In genomic region chr9:55327234-55327615, GRCm38 (mm10) we compare ENCODE assay signal across 8 mouse cellular contexts. TPM values are rescaled to one million over a fixed set of nuclear protein-coding genes. Genes with fewer than 3 reads are reported as not detected.
A peak's percentile ranks its signal among the peaks of the same experiment; 100 is the strongest.
DNase-seq lines count a peak whose midpoint lies in the region; ATAC-seq and TF ChIP-seq lines count a peak whose summit lies in the region.

No protein-coding gene starts in this region.

- no peaks in the 10 kb centered on the region for H3K79me2 ChIP-seq in heart, adult 2 months (replicated peaks; ENCODE audit: control insufficient read depth, insufficient read depth, low read length)

- no peak for TF ChIP-seq POLR2A in heart, adult 2 months (IDR thresholded peaks at IDR 0.05; ENCODE audit: insufficient read depth, low read depth, low read length)
- no peak for TF ChIP-seq POLR2A in spleen, adult 2 months (IDR thresholded peaks at IDR 0.05; ENCODE audit: low read depth, low read length)

- DNase-seq in heart, adult 2 months, result peak in 1 of 2 experiments; percentile 11
- DNase-seq in heart, postnatal 10 days, result no peak
- peak; percentile 48 for DNase-seq in 416B (ENCODE audit: low read depth)
- peak; percentile 37 to 41 for DNase-seq in spleen, adult 2 months (ENCODE audit: low read depth in 1 of 2, low spot score in 2 of 2)
- DNase-seq in urinary bladder, adult 2 months (ENCODE audit: low spot score), result no peak

- peak overlapping the region; percentile 60 for H3K4me3 ChIP-seq in heart, adult 2 months
- H3K4me3 ChIP-seq in brown adipose tissue, adult 24 weeks (ENCODE audit: insufficient read depth, low read depth, low read length), result peak overlapping the region; percentile 65
- H3K4me3 ChIP-seq in heart, embryonic 16.5 days (ENCODE audit: low read length), result peak overlapping the region; percentile 75
- peak overlapping the region; percentile 62 for H3K4me3 ChIP-seq in liver, embryonic 15.5 days (replicated peaks)
- peak overlapping the region; percentile 53 for H3K4me3 ChIP-seq in spleen, adult 2 months (ENCODE audit: extremely low read depth, insufficient read depth, insufficient read length)

- WGBS in heart, adult 2 months, result 4% methylated on average over 13 of the region's 13 CpGs
- 1% methylated on average over 13 of the region's 13 CpGs for WGBS in heart, embryonic 16.5 days
- under 1% methylated on average over 13 of the region's 13 CpGs for WGBS in liver, embryonic 15.5 days (ENCODE audit: insufficient replicate concordance)
- under 1% methylated on average over 13 of the region's 13 CpGs for WGBS in spleen, adult 2 months

- 0 out of 2 replicates have a peak, but pooled peaks have one; percentile 2 for ATAC-seq in heart, embryonic 16.5 days (replicated peaks; ENCODE audit: extremely low read depth, insufficient read depth, low FRiP score)
- no peak for ATAC-seq in liver, embryonic 15.5 days (ENCODE audit: insufficient read depth)

- H3K27me3 ChIP-seq in heart, adult 2 months (ENCODE audit: control insufficient read depth, insufficient read depth, low read length), result peaks cover 3% of the 10 kb centered on the region; the same call in 1 of the 2 replicates
- H3K27me3 ChIP-seq in heart, embryonic 16.5 days (ENCODE audit: control insufficient read depth, insufficient read depth, low read length), result peaks cover 34% of the 10 kb centered on the region
- H3K27me3 ChIP-seq in liver, embryonic 15.5 days, result peaks cover 92% of the 10 kb centered on the region
- H3K27me3 ChIP-seq in spleen, adult 2 months (ENCODE audit: control insufficient read depth, insufficient read depth, low read length), result peaks cover 9% of the 10 kb centered on the region

- no peak overlapping the region; the same call in 1 of the 2 replicates for H3K27ac ChIP-seq in heart, adult 2 months
- H3K27ac ChIP-seq in brown adipose tissue, adult 24 weeks (replicated peaks; ENCODE audit: low read depth, low read length), result no peak overlapping the region
- H3K27ac ChIP-seq in heart, embryonic 16.5 days (ENCODE audit: low read length), result no peak overlapping the region
- H3K27ac ChIP-seq in liver, embryonic 15.5 days (replicated peaks), result no peak overlapping the region
- no peak overlapping the region for H3K27ac ChIP-seq in spleen, adult 2 months (ENCODE audit: insufficient read depth, low read length)

- no peak for TF ChIP-seq EP300 in heart, adult 2 months (IDR thresholded peaks at IDR 0.05; ENCODE audit: insufficient read depth, low read depth, low read length)

- no peaks in the 10 kb centered on the region for H3K4me1 ChIP-seq in heart, adult 2 months (ENCODE audit: control insufficient read depth, insufficient read depth, low read length)
- no peaks in the 10 kb centered on the region; the same call in 1 of the 2 replicates for H3K4me1 ChIP-seq in brown adipose tissue, adult 24 weeks (ENCODE audit: control insufficient read depth, insufficient read depth, insufficient read length, low read length)
- peaks cover 9% of the 10 kb centered on the region for H3K4me1 ChIP-seq in heart, embryonic 16.5 days (ENCODE audit: control insufficient read depth, insufficient read depth, low read length)
- H3K4me1 ChIP-seq in liver, embryonic 15.5 days (replicated peaks), result peaks cover 7% of the 10 kb centered on the region; the same call in 1 of the 2 replicates
- peaks cover 4% of the 10 kb centered on the region; the same call in 1 of the 2 replicates for H3K4me1 ChIP-seq in spleen, adult 2 months (ENCODE audit: control insufficient read depth, insufficient read depth, insufficient read length)

- H3K36me3 ChIP-seq in heart, adult 2 months (ENCODE audit: control insufficient read depth, insufficient read depth, low read length), result no peaks in the 10 kb centered on the region
- no peaks in the 10 kb centered on the region for H3K36me3 ChIP-seq in heart, embryonic 16.5 days (ENCODE audit: control insufficient read depth, insufficient read depth)
- H3K36me3 ChIP-seq in liver, embryonic 15.5 days (replicated peaks), result no peaks in the 10 kb centered on the region
- H3K36me3 ChIP-seq in spleen, adult 2 months (ENCODE audit: control insufficient read depth, insufficient read depth, low read length), result no peaks in the 10 kb centered on the region

- peak overlapping the region; percentile 59 for H3K9ac ChIP-seq in heart, adult 2 months (ENCODE audit: low read depth, low read length)
- H3K9ac ChIP-seq in heart, embryonic 16.5 days (ENCODE audit: low read length), result peak overlapping the region; percentile 79
- H3K9ac ChIP-seq in liver, embryonic 15.5 days, result peak overlapping the region; percentile 18; the same call in 1 of the 2 replicates

- intact Hi-C loops in heart, adult 2 months (cut with DNase I), result loop anchor here (10.0 kb wide), 1 partner anchor 218 kb away; no protein-coding TSS in a partner anchor
- intact Hi-C loops in heart, postnatal 10 days (cut with DNase I), result no loop called here

- no peaks in the 10 kb centered on the region for H3K9me3 ChIP-seq in heart, embryonic 16.5 days (replicated peaks; ENCODE audit: control insufficient read depth, low read length)
- H3K9me3 ChIP-seq in liver, embryonic 15.5 days (replicated peaks), result no peaks in the 10 kb centered on the region

- no peak for TF ChIP-seq CTCF in heart, adult 2 months (IDR thresholded peaks at IDR 0.05)
- TF ChIP-seq CTCF in spleen, adult 2 months (IDR thresholded peaks at IDR 0.05; ENCODE audit: extremely low read depth, insufficient read depth, insufficient read length, insufficient replicate concordance), result no peak

- peak overlapping the region; percentile 93 for H3K4me2 ChIP-seq in heart, embryonic 16.5 days (ENCODE audit: low read depth, low read length)
- H3K4me2 ChIP-seq in liver, embryonic 15.5 days, result peak overlapping the region; percentile 75

RNA-seq across cellular contexts. Expression of gene Tmem266, which starts 0.5 kb away (rescaled TPM):
- total RNA-seq in heart, adult 2 months (2021), result 1 to 10 TPM; 1.5 to 2.0 TPM
- 2.5 and 3.3 TPM in 2 replicates for polyA plus RNA-seq in heart, adult 2 months (2012; rRNA removed)
- total RNA-seq in heart, postnatal 10 days (2021), result under 1 TPM; 0.72 to 0.82 TPM
- polyA plus RNA-seq in brown adipose tissue, adult 24 weeks (2012; ENCODE audit: insufficient read depth, insufficient read length, missing spikeins), result 1.1 and 1.5 TPM in 2 replicates
- 0.14 and 0.18 TPM in 2 replicates for polyA plus RNA-seq in heart, embryonic 16.5 days (2015; fragmentation: Nextera tagmentation; extraction: Ambion mirVana)
- polyA plus RNA-seq in liver, embryonic 15.5 days (2015; fragmentation: Nextera tagmentation; extraction: Ambion mirVana), result not detected in 2 replicates
- polyA plus RNA-seq in spleen, adult 2 months (2012; rRNA removed), result 0.08 and 0.19 TPM in 2 replicates
- polyA plus RNA-seq in urinary bladder, adult 2 months (2012; rRNA removed), result 0.40 and 0.44 TPM in 2 replicates

RNA-seq across cellular contexts. Expression of gene Nrg4, which starts 0.6 kb away (rescaled TPM):
- total RNA-seq in heart, adult 2 months (2021), result 1 to 10 TPM; 1.5 to 2.3 TPM
- 3.9 and 7.6 TPM in 2 replicates for polyA plus RNA-seq in heart, adult 2 months (2012; rRNA removed)
- total RNA-seq in heart, postnatal 10 days (2021), result 1 to 10 TPM; 1.5 to 3.4 TPM
- 184 and 242 TPM in 2 replicates for polyA plus RNA-seq in brown adipose tissue, adult 24 weeks (2012; ENCODE audit: insufficient read depth, insufficient read length, missing spikeins)
- polyA plus RNA-seq in heart, embryonic 16.5 days (2015; fragmentation: Nextera tagmentation; extraction: Ambion mirVana), result 1.1 and 1.2 TPM in 2 replicates
- 1.7 and 2.1 TPM in 2 replicates for polyA plus RNA-seq in liver, embryonic 15.5 days (2015; fragmentation: Nextera tagmentation; extraction: Ambion mirVana)
- polyA plus RNA-seq in spleen, adult 2 months (2012; rRNA removed), result 0.28 and 0.46 TPM in 2 replicates
- 1.9 and 2.8 TPM in 2 replicates for polyA plus RNA-seq in urinary bladder, adult 2 months (2012; rRNA removed)

Comparison
In these comparisons a context has a peak if more than half of its experiments do, and no peak if none do; other contexts are left out.
1. DNase-seq: peak in 416B (single experiment) and spleen, adult 2 months (2 of 2); none in heart, postnatal 10 days (0 of 2) and urinary bladder, adult 2 months (single experiment).
2. H3K9ac ChIP-seq: peak in every context shown above with its lines; median percentile 79 in heart, embryonic 16.5 days; 59 in heart, adult 2 months; 18 in liver, embryonic 15.5 days.
3. RNA of gene Nrg4, which starts 0.6 kb away (polyA plus RNA-seq): 184 to 242 TPM in brown adipose tissue, adult 24 weeks; 3.9 to 7.6 TPM in heart, adult 2 months, 1.9 to 2.8 TPM in urinary bladder, adult 2 months, 1.7 to 2.1 TPM in liver, embryonic 15.5 days, 1.1 to 1.2 TPM in heart, embryonic 16.5 days and 0.28 to 0.46 TPM in spleen, adult 2 months; every median in the first group is over 10 times any median in the second.
4. Peak in every context shown above with its lines, with median percentiles within 50 percentile points of each other: H3K4me3 ChIP-seq.